Mouse (Mus musculus) brain, embryonic 14.5 days (tissue): Measurements from ENCODE around the gene Sdk1.

ENCODE experiments used
- CTCF ChIP-seq: fragments of 200-500 bp; IDR thresholded peaks from 2 replicates; pipeline ENCODE4 v1.5.1; 2012; ENCODE audit warnings: inconsistent platforms, mild to moderate bottlenecking, moderate library complexity, borderline replicate concordance; ENCODE audit not compliant: insufficient read depth, insufficient read length; ENCODE audit errors: extremely low read depth
- POLR2A ChIP-seq: fragments of 200-500 bp; IDR thresholded peaks from 2 replicates; pipeline ENCODE4 v1.6.1; 2012; ENCODE audit warnings: mild to moderate bottlenecking, inconsistent platforms, borderline replicate concordance; ENCODE audit not compliant: poor library complexity, insufficient read depth, insufficient read length, severe bottlenecking; ENCODE audit errors: extremely low read depth

DNA sequence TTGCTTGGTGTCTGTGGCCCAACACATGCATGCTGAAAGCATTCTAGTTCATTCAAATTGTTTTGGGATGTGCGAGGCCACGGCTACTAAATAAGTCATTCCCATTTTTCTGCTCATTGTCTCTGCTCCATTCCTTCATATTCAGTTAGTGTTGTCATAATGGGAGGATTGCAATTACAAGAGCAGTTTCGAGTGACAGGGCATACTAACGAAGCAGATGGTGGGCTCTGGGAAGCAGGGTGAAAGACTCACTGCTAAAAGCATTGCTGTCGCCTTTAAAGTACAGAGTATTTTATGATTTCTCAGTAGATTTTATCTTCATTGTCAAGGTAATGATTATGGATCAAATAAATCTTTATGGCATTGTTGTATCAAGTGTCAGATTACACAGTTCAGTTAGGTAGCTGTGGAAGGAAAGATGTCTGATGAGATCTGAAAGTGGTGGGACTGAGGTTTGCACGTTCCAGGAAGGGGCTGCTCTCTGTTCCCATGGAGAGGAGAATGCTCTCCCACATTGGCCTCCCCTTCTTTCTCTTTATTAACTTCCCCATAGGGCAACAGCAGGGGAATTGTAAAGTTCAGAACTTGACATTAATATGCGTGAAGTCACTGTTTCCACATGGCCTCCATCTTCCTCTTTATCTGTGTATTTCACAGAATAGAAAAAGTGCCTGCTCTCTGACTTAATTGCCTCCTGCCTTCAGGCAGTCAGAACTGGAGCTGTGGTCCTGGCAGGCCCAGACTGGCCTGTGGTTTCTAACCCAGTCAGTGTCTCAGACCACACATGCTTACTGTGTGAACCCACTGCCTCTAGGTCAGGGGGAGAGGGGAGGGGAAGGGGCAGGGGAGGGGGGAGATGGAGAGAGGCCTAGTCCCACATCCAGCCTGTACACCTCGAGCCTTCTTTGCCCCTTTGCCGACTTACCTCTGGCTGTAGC, 138.8 kb downstream of the Sdk1 start:
- TF ChIP-seq CTCF, result no peak
- no peak for TF ChIP-seq POLR2A
